Mouse (Mus musculus) forebrain, postnatal 0 days (tissue): ENCODE measurements at regions not wholly inside any gene's neighbourhood (a gene's known extent, or its start where the extent isn't known, plus 50 kb on each side); places are given as distances from the start of the nearest gene placed in this dataset.

Experiments
- ATAC-seq: fragments of 200-750 bp; cut with Nextera tagmentation; 2 replicates; pipeline ENCODE4 v1.8.0; 2017; ENCODE audit warnings: mild to moderate bottlenecking, moderate library complexity
- DNase-seq: peaks from one replicate; pipeline ENCODE4 v3.0.0-alpha.2; 2015
- H3K27ac ChIP-seq: fragments of 300-500 bp; sonication (generic); 2 replicates; pipeline ENCODE4 v1.5.1; 2014; ENCODE audit warnings: low read depth, mild to moderate bottlenecking, antibody characterized with exemption, low read length, moderate library complexity, mixed read lengths
- H3K27me3 ChIP-seq: fragments of 300-500 bp; sonication (generic); 2 replicates; pipeline ENCODE4 v1.6.1; 2014; ENCODE audit warnings: mild to moderate bottlenecking, low read length, mixed read lengths; ENCODE audit not compliant: insufficient read depth
- H3K36me3 ChIP-seq: fragments of 300-500 bp; sonication (generic); 2 replicates; pipeline ENCODE4 v1.6.1; 2014; ENCODE audit warnings: mild to moderate bottlenecking, moderate library complexity; ENCODE audit not compliant: insufficient read depth
- H3K4me1 ChIP-seq: fragments of 300-500 bp; sonication (generic); 2 replicates; pipeline ENCODE4 v1.6.1; 2014; ENCODE audit warnings: antibody characterized with exemption; ENCODE audit not compliant: insufficient read depth
- H3K4me2 ChIP-seq: fragments of 300-500 bp; sonication (generic); 2 replicates; pipeline ENCODE4 v1.6.1; 2014; ENCODE audit warnings: low read depth, mild to moderate bottlenecking, moderate library complexity
- H3K4me3 ChIP-seq: fragments of 300-500 bp; sonication (generic); 2 replicates; pipeline ENCODE4 v1.5.1; 2014; ENCODE audit warnings: low read depth, low read length, mixed read lengths
- H3K9ac ChIP-seq: fragments of 300-500 bp; sonication (generic); 2 replicates; pipeline ENCODE4 v1.6.1; 2014; ENCODE audit warnings: mild to moderate bottlenecking
- H3K9me3 ChIP-seq: fragments of 300-500 bp; sonication (generic); 2 replicates; pipeline ENCODE4 v1.6.1; 2016; ENCODE audit warnings: low read length
- CTCF ChIP-seq: sonication (generic); IDR thresholded peaks from 2 replicates; pipeline ENCODE4 v1.5.1; 2016; ENCODE audit warnings: antibody characterized with exemption, control low read depth, low read depth
- WGBS: fragments of 180-500 bp; shearing (Covaris S2); extraction: QIAGEN DNeasy Blood & Tissue Kit; methylation state at CpG from one replicate; pipeline ENCODE4 v1.1.7; 2014; 5-methylcytosine and 5-hydroxymethylcytosine counted together

DNA sequence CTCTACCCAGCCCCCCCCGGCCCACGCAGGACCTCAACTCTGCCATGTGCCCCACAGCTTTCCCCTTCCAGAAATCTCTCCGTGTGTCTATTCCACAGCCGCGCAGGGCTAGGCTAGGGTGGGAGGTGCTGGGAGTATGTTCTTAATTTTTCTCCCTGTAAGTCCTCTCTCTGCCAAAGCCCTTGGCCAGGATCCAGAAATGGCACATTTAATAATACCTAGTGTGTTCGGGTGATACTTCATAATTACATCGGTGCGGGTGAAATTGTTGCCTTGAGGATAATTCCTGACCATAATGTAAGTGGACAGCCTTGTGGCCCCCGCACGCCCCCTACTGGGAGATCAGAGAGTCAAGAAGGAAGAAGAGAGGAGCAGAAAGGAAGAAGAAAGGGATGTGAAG is 1093.5 kb downstream of the Mrps31 start:
- DNase-seq: peak; percentile 55
- Histone ChIP-seq H3K4me3 (no peak overlapping the region), H3K9ac (no peak overlapping the region), H3K36me3 (no peaks in the 10 kb centered on the region), H3K4me1 (no peaks in the 10 kb centered on the region), H3K27ac (no peak overlapping the region), H3K27me3 (no peaks in the 10 kb centered on the region), H3K9me3 (no peaks in the 10 kb centered on the region), H3K4me2 (no peak overlapping the region)
- peak; percentile 61 for TF ChIP-seq CTCF
- WGBS: 35% methylated on average over 10 of the region's 10 CpGs
- no peak; the same call in 1 of the 2 replicates for ATAC-seq

DNA sequence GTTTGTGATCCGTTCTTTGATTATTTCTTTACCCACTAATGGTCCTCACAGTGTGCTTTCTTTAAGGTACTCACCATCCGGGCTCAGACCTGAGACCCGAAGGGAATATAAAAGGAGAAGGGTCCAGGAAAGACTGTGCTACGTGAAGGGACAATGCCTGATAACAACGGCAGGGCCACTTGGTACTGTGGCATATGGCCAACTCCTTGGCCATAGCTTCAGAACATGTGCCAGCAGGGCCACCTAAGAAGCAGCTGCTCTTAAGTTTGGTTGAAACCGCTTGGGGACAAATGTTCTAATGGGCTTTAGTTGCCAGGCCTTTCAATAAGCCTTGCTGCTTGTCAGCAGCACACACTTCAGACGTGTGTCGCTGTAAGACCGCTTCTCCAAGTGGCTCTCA is 1094.1 kb downstream of the Mrps31 start:
- Histone ChIP-seq H3K4me2 (no peak overlapping the region), H3K4me3 (no peak overlapping the region), H3K36me3 (no peaks in the 10 kb centered on the region), H3K9ac (no peak overlapping the region), H3K27me3 (no peaks in the 10 kb centered on the region), H3K4me1 (no peaks in the 10 kb centered on the region), H3K27ac (no peak overlapping the region), H3K9me3 (no peaks in the 10 kb centered on the region)
- 54% methylated on average over 9 of the region's 9 CpGs for WGBS
- TF ChIP-seq CTCF: no peak
- DNase-seq (peak; percentile 17), ATAC-seq (no peak)

DNA sequence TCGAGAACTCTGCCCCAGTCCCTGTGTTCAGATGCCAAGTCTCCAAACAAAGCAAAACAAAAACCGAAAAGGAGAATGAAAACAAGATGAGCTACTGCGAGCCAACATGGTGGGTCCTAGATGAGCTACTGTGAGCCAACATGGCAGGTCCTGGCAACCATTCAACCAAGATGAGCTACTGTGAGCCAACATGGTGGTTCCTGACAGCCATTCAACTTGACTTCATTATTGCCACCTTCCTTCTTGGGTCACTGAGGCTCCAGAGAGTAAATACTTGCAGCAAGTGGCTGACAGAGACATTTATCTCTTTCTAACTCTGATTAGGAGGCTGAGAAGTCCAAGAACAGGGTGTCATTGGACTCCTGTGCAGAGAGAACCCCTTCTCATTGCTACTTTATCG is 1094.8 kb downstream of the Mrps31 start:
- Histone ChIP-seq H3K4me1 (no peaks in the 10 kb centered on the region), H3K36me3 (no peaks in the 10 kb centered on the region), H3K4me2 (no peak overlapping the region), H3K4me3 (no peak overlapping the region), H3K9ac (no peak overlapping the region), H3K9me3 (no peaks in the 10 kb centered on the region), H3K27ac (no peak overlapping the region), H3K27me3 (no peaks in the 10 kb centered on the region)
- WGBS: 74% methylated on average over 4 of the region's 4 CpGs
- TF ChIP-seq CTCF: no peak
- DNase-seq (no peak), ATAC-seq (no peak)

DNA sequence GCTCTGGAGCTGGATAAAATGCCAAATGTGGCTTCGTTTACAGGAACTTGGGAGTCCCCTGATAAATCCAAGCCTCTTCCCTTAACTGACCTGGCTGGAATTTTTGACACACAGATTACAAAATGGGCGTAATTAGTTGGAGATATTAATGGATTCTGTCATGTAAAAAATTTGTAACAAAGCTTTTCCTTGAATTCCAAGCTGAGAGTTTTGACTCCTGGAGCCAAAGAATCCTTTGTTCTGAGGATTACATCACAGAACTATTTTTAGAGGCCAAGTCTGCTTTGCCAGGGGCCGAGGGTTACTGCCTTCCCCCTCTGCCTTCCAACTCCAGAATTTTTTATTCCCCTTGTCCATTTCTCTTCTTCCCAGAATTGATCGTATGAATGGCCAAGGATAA is 1096.5 kb downstream of the Mrps31 start:
- Histone ChIP-seq H3K27me3 (no peaks in the 10 kb centered on the region), H3K27ac (no peak overlapping the region), H3K4me2 (no peak overlapping the region), H3K9me3 (no peaks in the 10 kb centered on the region), H3K4me3 (no peak overlapping the region), H3K36me3 (no peaks in the 10 kb centered on the region), H3K4me1 (no peaks in the 10 kb centered on the region), H3K9ac (no peak overlapping the region)
- ATAC-seq: no peak
- WGBS: 43% methylated on average over 4 of the region's 4 CpGs
- no peak for TF ChIP-seq CTCF
- no peak for DNase-seq

DNA sequence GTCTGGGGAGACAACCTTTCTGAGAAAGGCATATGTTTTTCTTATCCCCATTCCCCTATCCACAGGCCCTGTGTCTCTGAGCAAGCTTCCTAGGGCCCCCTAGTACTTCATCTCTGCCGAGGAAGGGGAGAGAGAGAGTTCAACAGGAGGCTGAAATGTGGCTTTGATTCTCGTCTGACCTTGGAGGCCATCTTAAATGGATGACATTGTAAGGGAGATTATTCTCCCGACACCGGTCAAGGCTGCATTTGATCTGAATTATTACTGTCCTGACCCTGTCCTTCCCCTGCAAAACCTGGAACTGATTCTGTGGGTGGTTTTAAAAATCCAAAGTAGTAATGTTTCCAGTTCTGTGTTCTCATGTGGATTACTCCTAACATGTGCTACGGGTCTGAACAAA is 1098.9 kb downstream of the Mrps31 start:
- H3K36me3 ChIP-seq: no peaks in the 10 kb centered on the region
- no peak overlapping the region for H3K4me2 ChIP-seq
- 77% methylated on average over 5 of the region's 5 CpGs for WGBS
- H3K27me3 ChIP-seq: no peaks in the 10 kb centered on the region
- H3K9me3 ChIP-seq: no peaks in the 10 kb centered on the region
- no peak overlapping the region for H3K9ac ChIP-seq
- no peaks in the 10 kb centered on the region for H3K4me1 ChIP-seq
- no peak for TF ChIP-seq CTCF
- ATAC-seq: no peak
- DNase-seq: no peak
- H3K27ac ChIP-seq: no peak overlapping the region
- no peak overlapping the region for H3K4me3 ChIP-seq

DNA sequence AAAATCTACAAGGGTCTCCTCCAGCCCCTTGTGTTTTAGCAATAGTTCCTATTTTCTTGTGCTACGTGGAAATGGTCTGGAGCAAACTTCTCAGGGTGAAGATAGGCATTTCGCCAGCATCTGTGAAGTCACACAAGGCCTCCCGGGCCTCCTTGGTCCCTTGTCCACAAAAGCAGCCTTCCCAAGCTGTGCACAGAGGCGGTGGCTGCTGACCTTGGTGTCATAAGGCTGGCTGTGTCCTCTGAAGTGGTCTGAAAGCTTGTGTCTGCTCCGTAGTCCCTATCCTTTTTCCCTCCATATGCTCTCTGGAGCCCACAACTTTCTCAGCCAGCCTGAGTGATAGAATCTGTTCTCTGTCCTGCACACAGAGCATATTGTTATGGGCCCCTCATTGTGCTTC is 1099.4 kb downstream of the Mrps31 start:
- no peak overlapping the region for H3K27ac ChIP-seq
- no peaks in the 10 kb centered on the region for H3K4me1 ChIP-seq
- H3K4me3 ChIP-seq: no peak overlapping the region
- no peaks in the 10 kb centered on the region for H3K36me3 ChIP-seq
- no peak overlapping the region for H3K9ac ChIP-seq
- no peaks in the 10 kb centered on the region for H3K9me3 ChIP-seq
- no peaks in the 10 kb centered on the region for H3K27me3 ChIP-seq
- no peak overlapping the region for H3K4me2 ChIP-seq
- WGBS: 79% methylated on average over 5 of the region's 5 CpGs
- no peak for ATAC-seq
- TF ChIP-seq CTCF: no peak
- DNase-seq: no peak

DNA sequence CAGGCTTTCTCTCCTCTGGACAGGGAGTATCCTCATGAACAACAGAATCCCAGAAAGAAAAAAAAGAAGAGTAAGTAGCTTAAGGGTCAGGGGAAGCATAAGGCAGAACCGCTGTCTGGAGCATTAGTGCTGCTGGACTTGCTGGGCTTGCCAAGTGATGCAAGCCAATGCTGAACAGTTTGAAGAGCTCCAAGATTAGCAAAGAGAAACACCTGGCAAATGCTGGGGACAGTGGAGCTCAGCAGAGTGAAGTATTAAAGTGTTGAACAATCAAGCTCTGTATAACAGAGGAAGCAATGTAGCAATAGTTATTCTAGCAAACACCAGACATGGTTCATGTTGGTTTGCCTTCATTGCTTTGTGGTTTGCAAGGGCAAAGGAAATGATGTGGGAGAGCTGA is 1100.1 kb downstream of the Mrps31 start:
- TF ChIP-seq CTCF: no peak
- no peaks in the 10 kb centered on the region for H3K4me1 ChIP-seq
- H3K9ac ChIP-seq: no peak overlapping the region
- no peaks in the 10 kb centered on the region for H3K36me3 ChIP-seq
- 69% methylated on average over 1 of the region's 1 CpGs for WGBS
- no peak overlapping the region for H3K27ac ChIP-seq
- ATAC-seq (no peak), DNase-seq (no peak)
- H3K4me2 ChIP-seq: no peak overlapping the region
- H3K27me3 ChIP-seq: no peaks in the 10 kb centered on the region
- no peaks in the 10 kb centered on the region for H3K9me3 ChIP-seq
- no peak overlapping the region for H3K4me3 ChIP-seq

DNA sequence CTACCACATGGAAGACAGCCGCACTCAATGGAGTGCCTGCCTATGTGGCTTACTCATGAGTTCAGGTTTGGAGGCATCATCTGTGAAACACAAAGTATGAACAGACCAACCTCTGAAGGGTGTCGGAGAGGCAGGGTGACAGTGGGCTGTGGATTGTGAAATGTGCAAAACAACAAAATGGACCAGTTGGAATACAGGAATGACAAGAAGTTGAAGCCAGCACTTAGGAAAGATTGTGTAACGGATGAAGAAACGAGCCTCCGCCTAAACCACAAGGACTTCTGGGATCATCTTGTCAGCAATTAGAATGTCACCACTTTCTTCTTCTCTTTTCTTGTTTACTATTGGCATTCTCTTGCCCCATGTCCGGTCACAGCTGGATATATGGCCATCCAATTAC is 1100.6 kb downstream of the Mrps31 start:
- Histone ChIP-seq H3K4me1 (no peaks in the 10 kb centered on the region), H3K36me3 (no peaks in the 10 kb centered on the region), H3K27ac (no peak overlapping the region), H3K4me3 (no peak overlapping the region), H3K9ac (no peak overlapping the region), H3K4me2 (no peak overlapping the region), H3K9me3 (no peaks in the 10 kb centered on the region), H3K27me3 (no peaks in the 10 kb centered on the region)
- ATAC-seq (no peak), DNase-seq (no peak)
- TF ChIP-seq CTCF: no peak
- 96% methylated on average over 6 of the region's 6 CpGs for WGBS
